Mouse (Mus musculus): ENCODE measurements around the gene Snx1.

The Snx1 gene

DNA sequence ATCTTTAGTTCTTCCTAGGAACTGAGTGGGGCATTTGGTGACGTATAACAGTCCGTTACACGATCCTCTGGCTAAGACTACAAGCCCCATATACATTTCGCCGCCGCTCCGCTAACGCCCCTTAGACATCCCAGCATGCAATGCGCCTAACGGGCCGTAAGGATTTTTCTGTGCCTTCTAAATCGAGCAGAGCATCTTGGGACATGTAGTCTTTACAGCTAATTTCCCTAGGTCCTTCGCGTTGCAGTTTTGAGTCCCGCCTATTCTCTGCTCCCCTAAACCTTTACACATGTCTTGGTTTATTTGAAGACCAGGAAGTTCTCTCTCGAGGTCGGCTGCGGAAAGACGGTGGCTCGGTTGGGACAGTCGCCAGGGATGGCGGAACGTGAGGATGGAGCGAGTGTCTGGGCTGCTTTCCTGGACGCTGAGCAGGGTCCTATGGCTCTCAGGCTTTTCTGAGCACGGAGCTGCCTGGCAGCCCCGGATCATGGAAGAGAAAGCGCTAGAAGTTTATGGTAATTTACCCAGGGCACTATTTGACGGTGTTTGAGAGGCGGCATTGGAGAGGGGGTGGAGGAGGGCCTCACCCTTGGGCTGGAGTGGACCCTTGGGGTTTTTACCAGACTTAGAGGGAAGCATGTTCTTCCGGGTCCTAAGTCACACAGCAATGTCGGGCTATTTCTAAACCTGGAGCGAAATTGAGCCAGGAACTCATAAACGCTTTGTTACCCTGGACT is at the start of gene Snx1, which contains the start of gene Ciao2a:
Snx1 (minus strand) TSS at position 132 of the 737 bp plus-strand sequence.
Ciao2a (plus strand) TSS at position 156 of the 737 bp plus-strand sequence.
- DNase-seq (ENCODE audit: low spot score in 2 of 2): peak; percentile 96 to 97

DNA sequence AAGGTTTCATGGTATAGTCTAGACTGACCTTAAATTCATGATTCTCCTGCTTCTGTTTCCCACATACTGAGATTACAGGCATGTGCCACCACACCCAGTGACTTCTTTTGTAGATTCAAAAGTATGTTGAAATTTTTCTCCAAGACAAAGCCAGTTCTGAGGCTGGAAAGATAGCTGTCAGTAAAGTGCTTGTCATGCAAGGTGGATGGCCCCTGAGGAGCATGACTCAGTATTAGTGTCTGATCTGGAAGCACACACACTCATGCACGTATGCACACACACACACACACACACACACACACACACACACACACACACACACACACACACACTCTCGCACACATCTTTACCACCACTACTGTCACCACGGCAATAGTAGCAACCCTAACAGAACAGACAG is 48.6 kb upstream of the Snx1 start:
- no peak for DNase-seq (ENCODE audit: low spot score in 2 of 2)

DNA sequence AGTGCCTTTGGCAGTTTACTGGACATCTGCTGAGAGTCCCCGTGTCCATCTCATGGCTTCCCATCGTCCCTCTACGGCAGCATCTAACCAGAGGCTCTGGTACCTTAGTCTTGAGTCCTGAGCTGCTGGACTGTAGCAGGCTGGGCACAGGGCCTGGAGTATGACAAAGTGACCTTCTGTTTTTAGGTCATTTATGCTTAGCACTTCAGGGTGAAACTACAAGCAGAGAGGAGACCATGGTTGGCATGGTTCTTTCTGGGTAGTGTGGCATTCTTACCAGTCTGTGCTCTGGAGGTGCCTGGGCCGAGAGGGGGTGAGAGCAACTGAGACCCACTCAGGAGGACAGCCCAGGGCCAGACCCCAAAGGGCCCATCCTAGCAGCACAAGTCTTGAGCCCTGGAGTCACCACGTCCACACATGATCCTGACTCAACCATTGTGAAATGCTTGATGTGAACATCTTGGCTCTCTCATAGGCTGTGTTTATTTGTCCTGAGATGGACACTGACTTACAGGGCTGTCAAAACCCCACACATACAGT is 47.0 kb upstream of the Snx1 start:
- DNase-seq (ENCODE audit: low spot score in 2 of 2): no peak

DNA sequence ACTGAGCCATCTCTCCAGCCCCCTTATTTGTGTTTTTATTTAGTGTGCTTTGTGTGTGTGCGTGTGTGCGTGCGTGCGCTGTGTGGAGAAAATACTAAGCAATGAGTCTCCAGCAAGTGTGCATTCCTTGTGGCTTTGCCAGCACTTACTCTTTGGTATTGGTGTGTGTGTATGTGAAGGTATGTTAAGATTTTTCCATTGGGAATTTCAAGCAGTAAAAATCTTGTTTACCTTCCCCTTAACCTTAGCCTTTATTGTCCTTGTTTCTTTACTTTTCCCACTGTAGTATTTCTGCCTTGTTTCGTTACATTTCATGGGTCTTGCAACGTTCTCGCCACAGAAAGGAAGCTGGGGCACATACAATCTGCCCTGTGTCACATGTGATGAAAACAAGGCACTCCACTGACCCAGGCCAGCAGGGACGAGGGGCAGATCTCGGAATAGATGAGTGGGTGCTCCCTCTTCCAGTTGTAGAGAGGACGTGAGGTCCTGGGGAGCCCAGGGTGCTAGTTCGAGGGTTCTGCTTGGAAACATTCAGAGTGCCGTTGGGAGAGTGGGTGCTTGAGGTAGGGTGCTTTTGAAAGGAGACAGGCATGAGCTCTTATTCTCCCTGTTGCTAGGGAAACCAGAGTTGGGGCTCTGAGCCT is 45.0 kb upstream of the Snx1 start:
- DNase-seq (ENCODE audit: low spot score in 2 of 2): no peak

DNA sequence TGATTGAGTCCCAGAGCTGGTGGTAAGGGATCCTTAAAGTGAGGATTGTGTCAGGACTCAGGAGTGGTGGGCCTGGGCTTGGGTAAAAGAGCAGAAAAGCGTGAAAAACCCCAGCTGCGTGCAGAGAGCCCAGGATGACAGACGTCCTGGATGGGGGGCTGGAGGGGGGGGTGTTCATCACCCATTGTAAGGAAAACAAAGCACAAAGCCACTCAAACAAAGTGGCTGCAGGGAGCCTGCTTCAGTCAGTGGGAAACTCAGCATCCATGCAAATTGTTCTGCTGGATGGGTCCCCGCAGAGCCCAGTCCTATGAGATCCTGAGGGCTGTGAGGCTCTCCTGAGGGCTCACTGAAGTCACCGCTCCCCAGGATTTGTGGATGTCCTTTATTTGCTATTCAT is 44.1 kb upstream of the Snx1 start:
- DNase-seq (ENCODE audit: low spot score in 2 of 2): no peak

DNA sequence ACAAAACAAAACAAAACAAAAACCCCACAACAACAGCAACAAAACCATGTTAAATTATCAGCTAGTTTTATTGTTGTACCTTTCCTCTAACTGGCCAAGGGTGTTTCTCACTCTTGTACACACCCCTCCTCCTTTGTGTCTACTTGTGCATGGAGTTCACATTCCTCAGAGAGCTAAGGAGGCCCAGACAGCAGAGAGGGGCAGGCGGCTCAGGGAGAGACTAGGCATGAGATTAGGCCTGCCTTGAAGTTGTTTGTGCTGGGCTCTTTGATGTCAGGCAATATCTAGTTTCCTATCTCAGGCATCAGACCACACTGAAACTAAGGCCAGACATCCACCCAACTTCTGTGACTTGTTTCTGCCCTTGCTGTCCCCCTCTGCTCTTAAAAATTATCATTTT is 41.8 kb upstream of the Snx1 start:
- DNase-seq (ENCODE audit: low spot score in 2 of 2): no peak

DNA sequence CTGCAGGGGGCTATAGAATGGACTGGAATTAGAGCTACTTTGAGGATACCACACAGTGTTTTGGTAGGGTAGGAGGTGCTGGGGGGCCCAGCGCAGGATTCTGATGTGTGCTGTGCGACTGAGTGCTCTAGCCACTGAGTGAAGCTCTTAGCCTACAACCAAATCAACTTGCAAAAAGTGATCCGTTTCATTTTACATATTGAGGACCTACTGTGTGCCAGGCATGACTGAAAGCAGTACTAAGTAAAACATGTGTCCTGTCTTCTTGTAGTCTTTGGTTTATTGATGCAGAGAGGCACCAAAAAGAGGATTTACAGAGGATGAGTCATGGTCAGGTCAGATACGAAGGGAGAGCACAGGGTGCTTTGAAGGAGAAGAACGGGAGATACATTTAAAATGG is 40.8 kb upstream of the Snx1 start:
- DNase-seq (ENCODE audit: low spot score in 2 of 2): no peak

DNA sequence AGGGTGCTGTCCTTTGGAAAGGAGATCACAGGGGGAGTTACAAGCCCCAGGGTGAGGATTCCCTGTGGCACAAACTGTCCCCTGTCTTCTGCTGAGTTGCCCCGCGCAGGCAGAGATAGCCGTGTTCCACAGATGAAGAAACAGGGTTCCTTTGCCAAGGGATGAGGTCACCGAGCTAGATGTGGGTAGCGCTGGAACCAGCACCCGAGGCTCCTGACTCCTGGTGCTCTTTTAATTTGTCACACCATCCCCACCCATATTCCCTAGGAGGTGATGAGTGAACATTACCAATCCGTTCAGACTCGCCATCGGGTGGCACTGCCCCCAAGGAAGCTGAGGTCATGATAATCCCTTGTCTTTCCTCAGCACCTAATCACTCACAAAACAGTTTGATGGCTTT is 36.6 kb upstream of the Snx1 start:
- no peak for DNase-seq (ENCODE audit: low spot score in 2 of 2)

DNA sequence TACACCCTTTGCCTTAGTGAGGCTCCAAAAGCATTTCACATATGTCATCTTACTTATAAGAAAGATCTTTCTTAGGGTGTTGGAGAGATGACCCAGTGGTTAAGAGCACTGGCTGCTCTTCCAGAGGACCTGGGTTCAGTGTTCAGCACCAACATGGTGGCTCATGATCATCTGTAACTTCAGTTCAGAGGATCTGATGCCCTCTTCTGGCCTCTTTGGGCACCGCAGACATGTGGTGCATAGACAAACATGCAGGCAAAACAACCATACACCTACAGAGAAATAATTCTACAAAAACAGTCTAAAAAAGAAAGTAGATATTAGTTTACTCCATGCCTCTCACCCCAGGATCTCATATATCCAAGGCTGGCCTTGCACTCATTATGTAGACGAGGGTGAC is 33.8 kb upstream of the Snx1 start:
- DNase-seq (ENCODE audit: low spot score in 2 of 2): no peak

DNA sequence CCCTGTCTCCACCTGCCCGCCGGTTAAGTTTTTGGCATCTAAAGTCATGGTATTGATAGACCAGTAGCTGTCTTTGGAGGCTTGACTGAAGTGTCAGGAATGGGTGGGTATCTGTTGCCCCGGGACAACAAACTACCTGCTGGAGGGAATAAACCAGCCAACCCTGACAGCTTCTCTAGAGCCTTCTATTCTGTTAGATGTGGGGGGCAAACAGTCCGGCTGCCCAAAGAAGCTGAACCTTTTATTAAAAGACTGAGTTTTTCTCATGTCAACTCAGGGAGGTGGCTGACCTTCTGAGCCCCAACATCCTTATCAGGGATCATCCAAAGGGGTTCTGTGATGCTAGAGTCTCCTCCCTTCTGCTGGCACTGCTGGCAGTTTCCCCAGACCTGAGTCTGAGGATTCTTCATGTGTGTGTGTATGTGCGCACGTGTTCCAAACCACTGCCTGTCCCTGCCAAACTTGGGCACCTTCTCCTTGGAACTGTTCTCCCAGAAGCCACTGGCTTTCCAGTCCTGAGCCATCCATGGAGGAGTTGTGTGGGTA is 32.6 kb upstream of the Snx1 start:
- DNase-seq (ENCODE audit: low spot score in 2 of 2): no peak

DNA sequence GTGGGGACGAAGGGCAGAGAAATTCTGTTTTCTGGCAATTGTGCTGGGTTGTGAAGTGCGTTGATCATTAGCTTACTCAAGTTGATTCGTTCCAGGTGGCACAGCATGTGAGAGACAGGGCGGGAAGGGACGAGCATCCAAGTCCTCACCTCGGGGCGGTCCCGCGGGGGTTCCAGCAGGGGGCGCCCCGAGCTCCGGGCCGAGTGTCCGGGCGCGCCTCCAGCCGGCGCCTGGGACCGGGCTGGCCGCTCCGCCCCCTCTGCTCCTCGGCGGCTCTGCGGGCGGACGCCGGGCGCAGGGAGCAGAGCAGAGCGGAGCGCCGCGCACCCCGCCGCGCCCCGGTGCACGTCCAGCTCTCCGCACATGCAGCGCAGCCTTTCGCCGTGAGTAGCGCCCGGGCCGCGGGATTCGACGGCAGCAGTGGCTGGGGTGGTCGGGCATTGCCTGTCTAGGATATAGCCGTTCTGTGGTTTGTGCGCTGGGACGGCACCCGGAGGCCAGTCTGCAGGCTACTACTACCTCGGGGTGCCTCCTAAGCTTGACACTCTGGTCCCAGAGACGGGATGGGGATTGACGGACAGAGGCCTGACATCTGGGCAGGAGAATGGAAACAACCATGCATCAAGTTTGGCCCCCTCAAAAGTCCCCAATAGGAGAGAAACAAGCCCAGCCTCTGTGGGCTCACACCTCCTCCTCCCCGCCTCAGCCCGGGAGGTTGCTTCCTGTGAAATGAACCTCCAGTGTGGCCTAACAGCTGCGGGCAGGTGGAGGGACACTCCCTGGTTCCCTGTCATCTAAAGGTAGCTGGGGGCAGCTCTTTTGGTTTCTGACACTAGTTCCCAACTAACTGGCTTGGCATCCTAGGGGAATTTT is 31.8 kb upstream of the Snx1 start, which contains the start of gene Dapk2:
Dapk2 (plus strand) TSS at position 266 of the 873 bp plus-strand sequence.
- peak; percentile 40 to 69 for DNase-seq (ENCODE audit: low spot score in 2 of 2)

DNA sequence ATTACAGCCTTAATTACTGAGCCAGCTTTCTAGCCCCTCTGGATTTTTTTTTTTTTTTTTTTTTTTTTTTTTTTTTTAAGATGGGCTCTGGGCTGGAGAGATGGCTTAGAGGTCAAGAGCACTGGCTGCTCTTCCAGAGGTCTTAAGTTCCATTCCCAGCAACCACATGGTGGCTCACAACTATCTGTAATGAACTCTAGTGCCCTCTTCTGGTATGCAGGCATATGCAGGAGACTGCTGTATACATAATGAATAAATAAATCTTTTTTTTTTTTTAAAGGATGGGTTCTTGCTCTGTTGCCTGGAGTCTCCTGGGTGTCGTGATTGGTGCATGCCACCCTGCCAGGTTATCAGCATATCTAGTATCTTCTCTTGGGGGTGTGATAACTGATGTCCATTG is 29.1 kb upstream of the Snx1 start:
- no peak for DNase-seq (ENCODE audit: low spot score in 2 of 2)

DNA sequence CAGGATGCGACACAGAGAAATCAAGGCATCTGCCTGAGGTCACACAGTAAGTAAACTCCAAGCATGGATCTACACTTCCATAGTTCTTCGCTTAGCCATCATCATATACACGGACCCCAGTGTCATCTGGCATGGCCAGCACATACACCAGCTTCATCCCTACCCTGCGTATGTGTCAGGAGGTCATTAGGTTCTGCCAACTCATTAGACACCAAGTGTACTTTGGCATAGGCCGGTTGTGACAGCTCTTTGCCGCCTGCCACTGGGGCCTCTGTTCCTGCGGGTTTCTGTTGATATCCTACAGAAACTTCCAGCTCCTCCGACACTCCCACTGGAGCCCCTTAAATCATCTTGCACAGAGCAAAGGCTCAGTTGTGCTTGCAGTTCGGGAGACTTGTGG is 27.6 kb upstream of the Snx1 start:
- no peak for DNase-seq (ENCODE audit: low spot score in 2 of 2)

DNA sequence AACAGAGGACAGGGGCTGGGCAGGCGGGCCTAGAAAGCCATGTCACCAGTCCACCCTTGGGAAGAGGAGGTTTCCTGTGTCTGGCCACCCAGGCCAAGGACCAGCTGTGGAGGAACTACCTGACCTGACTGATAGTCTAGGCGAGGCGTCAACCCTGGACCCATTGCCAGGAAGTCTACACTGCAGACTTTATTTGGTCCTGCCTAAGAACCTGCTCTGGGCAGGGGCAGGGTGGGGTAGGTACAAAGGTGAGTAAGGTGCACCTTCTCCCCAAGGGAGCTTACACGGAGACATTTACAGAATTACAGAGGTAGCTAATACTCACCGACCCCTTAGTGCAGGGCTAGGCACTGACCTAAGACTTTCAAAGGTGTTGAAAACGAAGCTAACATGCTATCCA is 27.2 kb upstream of the Snx1 start:
- no peak for DNase-seq (ENCODE audit: low spot score in 2 of 2)

DNA sequence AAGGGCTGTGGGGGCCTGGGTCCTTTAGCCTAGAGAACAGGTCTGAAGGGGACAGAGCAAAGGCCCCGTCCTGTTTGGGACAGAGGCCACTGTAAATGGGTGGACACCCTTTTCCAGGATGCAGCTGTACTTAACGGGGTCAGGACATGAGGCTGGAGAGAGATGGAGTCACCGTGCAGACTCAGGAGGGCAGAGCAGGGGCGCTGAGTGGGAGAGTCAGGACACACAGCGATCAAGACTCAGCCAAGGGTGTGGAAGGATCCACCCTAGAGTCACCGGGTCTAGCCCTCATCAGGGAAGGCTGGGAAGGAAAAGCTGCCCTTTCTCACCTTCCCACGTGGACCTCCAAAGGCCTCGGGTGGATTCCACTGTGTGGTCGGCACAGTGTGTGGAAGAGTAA is 25.6 kb upstream of the Snx1 start:
- no peak for DNase-seq (ENCODE audit: low spot score in 2 of 2)

DNA sequence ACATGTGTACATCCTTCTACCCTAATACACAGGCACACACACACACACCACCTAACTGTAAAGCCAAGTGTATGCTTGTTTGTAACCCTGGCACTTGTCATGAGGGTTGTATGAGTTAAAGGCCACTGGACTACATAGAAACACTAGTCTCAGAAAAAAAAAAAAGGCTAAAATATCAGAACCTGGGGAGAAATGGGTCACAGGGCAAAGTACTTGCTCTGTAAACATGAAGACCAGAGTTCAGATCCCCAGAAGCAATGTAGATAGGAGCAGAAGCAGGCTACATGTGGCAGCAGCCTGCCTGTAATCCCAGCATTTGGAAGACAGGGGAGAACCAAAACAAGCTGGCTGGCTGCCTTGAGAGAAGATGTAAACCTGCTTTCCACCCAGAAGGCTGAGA is 19.8 kb upstream of the Snx1 start:
- DNase-seq (ENCODE audit: low spot score in 2 of 2): no peak

DNA sequence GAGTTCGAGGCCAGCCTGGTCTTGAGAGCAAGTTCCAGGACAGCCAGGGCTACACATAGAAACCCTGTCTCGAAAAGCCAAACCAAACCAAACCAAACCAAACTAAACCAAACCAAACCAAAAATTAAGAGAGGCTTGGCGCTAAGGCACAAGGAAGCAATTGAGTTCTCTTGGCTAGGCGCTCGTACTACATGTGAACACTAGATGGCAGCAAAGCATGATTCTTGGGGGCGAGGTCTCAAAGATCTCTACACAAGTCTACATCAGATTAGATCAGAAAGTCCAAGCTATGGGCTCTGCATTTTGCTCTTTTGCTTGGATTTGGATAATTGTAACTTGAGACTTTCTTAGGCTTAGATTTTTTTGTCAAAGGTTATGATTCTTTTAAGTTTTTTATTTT is 17.9 kb upstream of the Snx1 start:
- DNase-seq (ENCODE audit: low spot score in 2 of 2): peak; percentile 84 to 85

DNA sequence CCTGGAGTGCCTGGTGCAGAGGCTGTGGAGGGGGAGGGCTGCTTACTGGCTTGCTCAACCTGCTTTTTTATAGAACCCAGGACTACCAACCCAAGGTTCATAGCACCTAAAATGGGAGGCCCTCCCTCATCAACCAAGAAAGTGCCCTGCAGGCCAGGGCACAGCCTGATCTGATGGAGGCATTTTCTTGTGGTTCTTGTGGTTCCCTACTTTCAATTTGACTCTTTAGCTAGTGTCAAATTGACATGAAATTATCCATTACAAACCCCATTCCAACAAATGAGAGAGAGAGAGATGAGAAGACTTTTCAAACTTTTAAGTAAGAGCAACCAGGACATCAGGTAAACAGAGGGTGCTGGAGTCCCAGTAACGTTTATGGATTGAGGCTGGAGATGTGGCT is 15.9 kb upstream of the Snx1 start:
- no peak for DNase-seq (ENCODE audit: low spot score in 2 of 2)

DNA sequence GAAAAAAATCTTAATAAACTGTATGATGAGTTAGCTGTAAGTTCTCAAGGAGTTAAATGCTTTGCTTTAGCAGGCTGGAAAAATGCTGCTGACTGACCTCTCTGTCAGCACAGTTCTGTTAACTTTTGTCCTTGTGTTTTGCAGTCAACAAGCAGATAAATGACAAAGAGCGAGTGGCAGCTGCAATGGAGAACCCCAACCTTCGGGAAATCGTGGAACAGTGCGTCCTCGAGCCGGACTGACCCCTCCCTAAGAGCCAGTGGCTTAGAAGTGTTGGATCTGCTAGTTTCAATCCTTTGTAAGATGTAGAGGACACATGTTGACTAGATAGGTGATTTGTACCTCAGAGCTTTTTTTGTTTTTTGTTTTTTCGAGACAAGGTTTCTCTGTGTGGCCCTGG is 11.8 kb upstream of the Snx1 start:
- DNase-seq (ENCODE audit: low spot score in 2 of 2): no peak

DNA sequence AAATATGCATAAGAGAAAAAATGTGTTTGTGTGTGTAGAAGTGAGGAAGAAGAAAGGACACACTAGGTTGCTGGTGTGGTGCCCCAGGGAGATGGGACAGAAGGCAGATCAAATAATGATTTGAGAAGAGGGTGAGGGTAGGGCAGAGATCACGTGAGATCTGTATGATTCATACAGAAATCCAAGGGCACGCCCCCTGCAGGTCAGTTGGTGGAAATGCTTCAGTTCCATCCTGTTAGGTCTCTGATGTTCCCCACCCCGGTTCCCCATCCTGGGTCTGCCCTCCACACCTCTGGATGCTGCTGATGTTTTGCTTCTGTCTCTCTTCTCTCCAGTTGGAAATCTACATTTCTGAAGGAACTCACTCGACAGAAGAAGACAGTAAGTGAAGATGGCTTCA is 9.6 kb upstream of the Snx1 start:
- DNase-seq (ENCODE audit: low spot score in 2 of 2): no peak

DNA sequence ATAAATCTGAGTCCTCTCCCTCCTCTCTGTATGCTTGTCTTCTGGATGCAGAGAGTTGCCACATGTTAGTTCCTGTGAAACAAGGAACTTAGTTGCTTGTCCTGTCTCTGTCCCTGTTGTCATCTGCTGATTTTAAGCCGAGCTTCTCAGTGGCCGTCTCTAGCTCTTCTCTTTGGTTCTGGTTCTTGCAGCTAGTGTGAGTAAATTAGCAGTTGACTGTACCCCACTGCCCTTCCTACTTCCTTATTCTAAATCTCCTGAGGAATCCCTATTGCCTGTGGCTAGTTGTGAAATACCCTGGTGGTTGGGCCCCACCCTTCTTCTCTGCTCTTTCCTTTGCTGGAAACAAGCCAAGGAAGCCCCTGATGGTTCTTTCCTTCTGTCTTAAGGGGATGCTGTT is 5.1 kb upstream of the Snx1 start:
- DNase-seq (ENCODE audit: low spot score in 2 of 2): no peak

DNA sequence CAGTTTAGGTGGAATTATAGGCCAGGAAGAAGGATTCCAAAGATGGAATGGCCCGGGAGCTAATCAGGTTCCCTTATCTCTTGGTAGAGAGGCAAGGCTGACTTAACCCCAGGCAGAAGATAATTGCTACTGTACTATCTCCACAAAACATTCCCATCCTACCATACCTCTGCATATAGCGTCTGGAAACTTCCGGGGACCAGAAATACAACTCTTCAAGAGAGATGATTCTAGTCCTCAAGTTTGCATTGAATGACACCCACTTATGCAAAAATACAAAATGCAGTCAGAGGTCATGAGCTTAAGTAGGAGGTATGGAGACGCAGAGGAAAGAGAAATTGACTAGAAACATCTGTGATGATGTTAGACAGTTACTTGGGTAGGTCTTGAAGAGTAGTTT is 1.5 kb upstream of the Snx1 start:
- DNase-seq (ENCODE audit: low spot score in 2 of 2): no peak

All from right cerebral cortex, postnatal 10 days (tissue).